Mouse (Mus musculus): ENCODE data around the gene Izumo1r.
"Not testable (repeated sequence)": the region's sequence is repeated elsewhere in the genome, so short reads cannot be mapped to it uniquely, and the experiment has no call there.

Izumo1r gene

GRCm38 (mm10) chr9:14904741-14905475 is 1.2 kb upstream of the Izumo1r start:
- no peak for DNase-seq (ENCODE audit: low spot score)

GRCm38 (mm10) chr9:14903006-14903405 is 743 bp downstream of the Izumo1r start:
- DNase-seq (ENCODE audit: low spot score) = no peak

GRCm38 (mm10) chr9:14902416-14902815 is 1.3 kb downstream of the Izumo1r start:
- DNase-seq (ENCODE audit: low spot score) = no peak

- no peak for DNase-seq (ENCODE audit: low spot score)
Measured at GRCm38 (mm10) chr9:14901757-14902156, 2.0 kb downstream of the Izumo1r start.

- no peak for DNase-seq (ENCODE audit: low spot score)
Measured at GRCm38 (mm10) chr9:14897102-14897501, 6.6 kb downstream of the Izumo1r start.

GRCm38 (mm10) chr9:14895237-14895835 is 8.4 kb downstream of the Izumo1r start:
- no peak for DNase-seq (ENCODE audit: low spot score)

- DNase-seq (ENCODE audit: low spot score) = no peak
Measured at GRCm38 (mm10) chr9:14894628-14895027, 9.1 kb downstream of the Izumo1r start.

- DNase-seq (ENCODE audit: low spot score) = no peak
Measured at GRCm38 (mm10) chr9:14893388-14893787, 10.4 kb downstream of the Izumo1r start.

GRCm38 (mm10) chr9:14891891-14892290 is 11.9 kb downstream of the Izumo1r start:
- DNase-seq (ENCODE audit: low spot score) = no peak

- no peak for DNase-seq (ENCODE audit: low spot score)
Measured at GRCm38 (mm10) chr9:14890699-14891098, 13.1 kb downstream of the Izumo1r start.

GRCm38 (mm10) chr9:14888671-14889070 is 15.1 kb downstream of the Izumo1r start:
- DNase-seq (ENCODE audit: low spot score) = no peak

GRCm38 (mm10) chr9:14887787-14888382 is 15.9 kb downstream of the Izumo1r start:
- DNase-seq (ENCODE audit: low spot score) = no peak

- no peak for DNase-seq (ENCODE audit: low spot score)
Measured at GRCm38 (mm10) chr9:14885954-14886353, 17.8 kb downstream of the Izumo1r start.

GRCm38 (mm10) chr9:14885151-14885550 is 18.6 kb downstream of the Izumo1r start:
- no peak for DNase-seq (ENCODE audit: low spot score)

- DNase-seq (ENCODE audit: low spot score) = no peak
Measured at GRCm38 (mm10) chr9:14884641-14885040, 19.1 kb downstream of the Izumo1r start.

- not testable (repeated sequence) for DNase-seq (ENCODE audit: low spot score)
Measured at GRCm38 (mm10) chr9:14876566-14876965, 27.2 kb downstream of the Izumo1r start.

GRCm38 (mm10) chr9:14875743-14876507 is 27.8 kb downstream of the Izumo1r start:
- DNase-seq (ENCODE audit: low spot score) = no peak

GRCm38 (mm10) chr9:14872181-14872930 is 31.4 kb downstream of the Izumo1r start:
- DNase-seq (ENCODE audit: low spot score) = no peak

- no peak for DNase-seq (ENCODE audit: low spot score)
Measured at GRCm38 (mm10) chr9:14871536-14871935, 32.2 kb downstream of the Izumo1r start.

GRCm38 (mm10) chr9:14870802-14871201 is 32.9 kb downstream of the Izumo1r start:
- no peak for DNase-seq (ENCODE audit: low spot score)

- DNase-seq (ENCODE audit: low spot score) = no peak
Measured at GRCm38 (mm10) chr9:14870377-14870776, 33.4 kb downstream of the Izumo1r start.

- DNase-seq (ENCODE audit: low spot score) = no peak
Measured at GRCm38 (mm10) chr9:14868326-14868725, 35.4 kb downstream of the Izumo1r start.

Data from ovary, adult 18-20 months (tissue).